In genomic region chrX:157144675-157145074, GRCm38 (mm10) we compare ENCODE assay signal across 15 mouse cellular contexts.
DNase-seq lines count a peak whose midpoint lies in the region; TF ChIP-seq lines count a peak whose summit lies in the region.
"Had no signal": no experiment of that assay in that cellular context is flagged by ENCODE, and none has a peak within 500 bp of the region (broad histone marks: within the 10 kb centered on the region; RNA-seq: fewer than 3 reads in every experiment).

No protein-coding gene starts in this region.

- peaks cover 2% of the 10 kb centered on the region; the same call in 1 of the 2 replicates for H3K4me1 ChIP-seq in cerebellum, adult 2 months (ENCODE audit: control insufficient read depth, insufficient read depth, low read length)
- H3K4me1 ChIP-seq: embryonic facial prominence, embryonic 10.5 days; embryonic facial prominence, embryonic 12.5 days; forebrain, embryonic 13.5 days; forebrain, embryonic 15.5 days had no signal

- TF ChIP-seq CTCF in cerebellum, adult 2 months (IDR thresholded peaks at IDR 0.05; ENCODE audit: borderline replicate concordance, insufficient read depth, low read depth, low read length), result no peak

- H3K27me3 ChIP-seq in cerebellum, adult 2 months (ENCODE audit: control insufficient read depth, insufficient read depth, low read length), result no peaks in the 10 kb centered on the region
- H3K27me3 ChIP-seq: embryonic facial prominence, embryonic 12.5 days; forebrain, embryonic 13.5 days; forebrain, embryonic 15.5 days had no signal

- H3K4me3 ChIP-seq in cerebellum, adult 2 months (replicated peaks; ENCODE audit: insufficient read depth, low read depth, low read length), result no peak overlapping the region
- H3K4me3 ChIP-seq: embryonic facial prominence, embryonic 10.5 days; embryonic facial prominence, embryonic 12.5 days; forebrain, embryonic 13.5 days; forebrain, embryonic 15.5 days had no signal

- no peak for TF ChIP-seq POLR2A in cerebellum, adult 2 months (IDR thresholded peaks at IDR 0.05; ENCODE audit: borderline replicate concordance, insufficient read depth, low read length)

- peak; percentile 14 for DNase-seq in cerebellum, adult 11-12 months
- no peak for DNase-seq in cerebellum, postnatal 14 days
- DNase-seq in cerebellum, adult 2 months, result peak; percentile 20 to 23
- DNase-seq in cerebellum, adult 8-10 months, result no peak
- DNase-seq in cerebellum, adult 9-11 months, result peak; percentile 22
- no peak for DNase-seq in cerebellum, postnatal 4 days (ENCODE audit: low spot score in 2 of 2)
- DNase-seq in urinary bladder, postnatal 36 days (ENCODE audit: low spot score in 2 of 2), result no peak
- DNase-seq: adrenal gland, adult 2 months; adrenal gland, postnatal 10 days; adrenal gland, postnatal 25 days; forebrain, postnatal 0 days had no signal

- no peak overlapping the region for H3K27ac ChIP-seq in cerebellum, adult 2 months (ENCODE audit: insufficient read depth, low read length)
- H3K27ac ChIP-seq: embryonic facial prominence, embryonic 10.5 days; embryonic facial prominence, embryonic 12.5 days; forebrain, embryonic 13.5 days; forebrain, embryonic 15.5 days had no signal

Comparison
In these comparisons a context has a peak if more than half of its experiments do, and no peak if none do; other contexts are left out.
1. DNase-seq: peak in cerebellum, adult 11-12 months (single experiment), cerebellum, adult 2 months (2 of 2) and cerebellum, adult 9-11 months (single experiment); none in cerebellum, postnatal 14 days (0 of 2), cerebellum, adult 8-10 months (single experiment), cerebellum, postnatal 4 days (0 of 2) and urinary bladder, postnatal 36 days (0 of 2).